Mouse (Mus musculus) forebrain, embryonic 13.5 days (tissue): ENCODE measurements around the gene Tcf12. TPM values are rescaled to one million over a fixed set of nuclear protein-coding genes. Genes with fewer than 3 reads are reported as not detected.
A peak's percentile ranks its signal among the peaks of the same experiment; 100 is the strongest.

Source experiments
- ATAC-seq: fragments of 200-750 bp; cut with Nextera tagmentation; 2 replicates; pipeline ENCODE4 v1.8.0; 2017
- H3K27ac ChIP-seq: fragments of 300-500 bp; sonication (generic); 2 replicates; pipeline ENCODE4 v1.5.1; 2015; ENCODE audit warnings: inconsistent platforms, mild to moderate bottlenecking, moderate library complexity
- H3K27me3 ChIP-seq: fragments of 300-500 bp; sonication (generic); 2 replicates; pipeline ENCODE4 v1.6.1; 2015; ENCODE audit warnings: mild to moderate bottlenecking, inconsistent platforms
- H3K36me3 ChIP-seq: fragments of 300-500 bp; sonication (generic); 2 replicates; pipeline ENCODE4 v1.6.1; 2015; ENCODE audit warnings: mild to moderate bottlenecking, inconsistent platforms; ENCODE audit not compliant: poor library complexity, severe bottlenecking
- H3K4me1 ChIP-seq: fragments of 300-500 bp; sonication (generic); 2 replicates; pipeline ENCODE4 v1.6.1; 2015; ENCODE audit warnings: inconsistent platforms
- H3K4me2 ChIP-seq: fragments of 300-500 bp; sonication (generic); 2 replicates; pipeline ENCODE4 v1.6.1; 2015; ENCODE audit warnings: inconsistent platforms, mild to moderate bottlenecking, moderate library complexity
- H3K4me3 ChIP-seq: fragments of 300-500 bp; sonication (generic); 2 replicates; pipeline ENCODE4 v1.5.1; 2015; ENCODE audit warnings: mild to moderate bottlenecking, inconsistent platforms
- H3K9ac ChIP-seq: fragments of 300-500 bp; sonication (generic); 2 replicates; pipeline ENCODE4 v1.6.1; 2015; ENCODE audit warnings: mild to moderate bottlenecking, inconsistent platforms
- H3K9me3 ChIP-seq: fragments of 300-500 bp; sonication (generic); replicated peaks from 2 replicates; pipeline ENCODE4 v1.6.1; 2016; ENCODE audit warnings: inconsistent platforms
- WGBS: fragments of 180-500 bp; shearing (Covaris S2); methylation state at CpG from one replicate; pipeline ENCODE4 v1.1.7; 2015; 5-methylcytosine and 5-hydroxymethylcytosine counted together
- polyA plus RNA-seq: library from polyadenylated mRNA; unstranded; fragments of >200 nt; fragmentation: Nextera tagmentation; extraction: Ambion mirVana; gene quantifications from 2 replicates; pipeline ENCODE4 v1.2.1, GENCODE M21; 2015

Tcf12 gene
- polyA plus RNA-seq, 1 experiment from 2014 or later = 83.1 TPM

DNA sequence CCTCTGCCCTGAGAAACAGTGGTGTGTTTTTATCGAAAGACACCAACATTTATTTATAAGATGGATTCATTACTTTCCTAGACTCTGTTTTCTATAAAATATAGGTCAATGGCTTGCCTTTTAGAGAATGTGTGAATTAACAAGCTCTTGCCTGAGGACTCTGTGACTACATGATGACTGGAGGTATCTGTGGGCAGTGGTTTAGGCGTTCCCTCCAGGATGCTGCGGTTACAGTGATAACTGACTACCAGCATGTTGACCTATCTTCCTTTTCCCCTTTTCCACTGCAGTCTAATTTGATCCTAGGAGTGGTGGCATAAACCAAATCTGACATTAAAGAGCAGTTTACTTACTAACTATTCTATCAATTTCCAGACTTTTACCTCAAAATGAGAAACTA, 263.3 kb downstream of the Tcf12 start:
- H3K4me1 ChIP-seq = no peaks in the 10 kb centered on the region
- H3K4me3 ChIP-seq = no peak overlapping the region
- no peak overlapping the region for H3K9ac ChIP-seq
- no peak overlapping the region for H3K4me2 ChIP-seq
- H3K27ac ChIP-seq = no peak overlapping the region
- 97% methylated on average over 3 of the region's 3 CpGs for WGBS
- peaks cover 67% of the 10 kb centered on the region for H3K36me3 ChIP-seq
- no peaks in the 10 kb centered on the region for H3K9me3 ChIP-seq
- no peak for ATAC-seq
- no peaks in the 10 kb centered on the region for H3K27me3 ChIP-seq

- no peaks in the 10 kb centered on the region for H3K9me3 ChIP-seq
- WGBS = 96% methylated on average over 9 of the region's 9 CpGs
- H3K27ac ChIP-seq = no peak overlapping the region
- no peak overlapping the region for H3K4me2 ChIP-seq
- H3K36me3 ChIP-seq = peaks cover 67% of the 10 kb centered on the region
- H3K9ac ChIP-seq = no peak overlapping the region
- H3K4me3 ChIP-seq = no peak overlapping the region
- no peak for ATAC-seq
- H3K4me1 ChIP-seq = no peaks in the 10 kb centered on the region
- no peaks in the 10 kb centered on the region for H3K27me3 ChIP-seq
These were observed 263.8 kb downstream of the Tcf12 start for GRCm38 (mm10) chr9:71847921-71848320.

GRCm38 (mm10) chr9:71841850-71842249, 269.8 kb downstream of the Tcf12 start:
- Histone ChIP-seq H3K4me3 (no peak overlapping the region), H3K4me1 (no peaks in the 10 kb centered on the region), H3K4me2 (no peak overlapping the region), H3K27ac (no peak overlapping the region), H3K36me3 (peaks cover 58% of the 10 kb centered on the region), H3K27me3 (no peaks in the 10 kb centered on the region), H3K9ac (no peak overlapping the region), H3K9me3 (no peaks in the 10 kb centered on the region)
- ATAC-seq = no peak
- WGBS = 93% methylated on average over 5 of the region's 5 CpGs

DNA sequence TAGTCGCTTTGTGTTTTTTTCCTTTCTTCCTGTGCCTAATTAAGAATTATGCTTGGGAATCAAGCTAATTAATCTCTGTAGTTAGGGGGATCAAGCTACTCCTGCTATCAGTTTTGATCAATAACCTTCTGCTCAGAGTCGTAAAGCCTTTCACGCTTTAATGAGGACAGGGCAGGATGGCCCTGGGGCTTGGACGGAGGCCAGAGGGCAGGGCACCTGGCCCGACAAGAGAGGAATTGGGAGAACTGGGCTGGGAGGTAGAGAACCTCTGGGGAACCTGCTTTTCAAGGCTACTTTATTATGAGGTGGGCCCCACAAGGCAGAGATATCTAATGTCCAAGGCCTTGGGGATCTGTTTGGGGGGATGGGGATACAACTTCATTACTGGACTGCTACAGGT, 274.3 kb downstream of the Tcf12 start:
- no peak for ATAC-seq
- Histone ChIP-seq H3K9me3 (no peaks in the 10 kb centered on the region), H3K9ac (no peak overlapping the region), H3K4me1 (peaks cover 8% of the 10 kb centered on the region), H3K36me3 (peaks cover 19% of the 10 kb centered on the region), H3K27ac (no peak overlapping the region), H3K4me2 (no peak overlapping the region), H3K27me3 (no peaks in the 10 kb centered on the region), H3K4me3 (no peak overlapping the region)
- 44% methylated on average over 5 of the region's 5 CpGs for WGBS

DNA sequence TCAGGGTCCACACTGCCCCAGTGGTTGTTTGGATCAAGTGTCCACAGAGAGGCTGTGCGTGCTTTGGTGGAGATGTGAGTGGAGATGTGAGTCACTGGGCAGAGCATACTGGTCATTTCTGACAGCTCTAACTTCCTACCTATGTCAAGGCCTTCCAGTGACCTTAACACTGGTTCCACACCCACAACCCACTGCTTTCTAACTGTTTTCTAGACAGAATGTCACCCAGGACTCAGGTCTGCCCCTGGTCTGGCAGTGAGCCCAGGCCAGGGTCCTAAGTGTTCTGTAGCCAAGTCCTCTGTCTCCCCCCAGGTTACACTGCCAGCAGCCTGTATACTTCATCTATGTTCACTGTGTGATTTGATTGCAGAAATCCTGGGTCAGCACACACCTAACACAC, 275.3 kb downstream of the Tcf12 start:
- Histone ChIP-seq H3K4me3 (no peak overlapping the region), H3K36me3 (peaks cover 11% of the 10 kb centered on the region; the same call in 1 of the 2 replicates), H3K4me1 (peaks cover 8% of the 10 kb centered on the region), H3K4me2 (no peak overlapping the region), H3K27ac (no peak overlapping the region), H3K9me3 (no peaks in the 10 kb centered on the region), H3K27me3 (no peaks in the 10 kb centered on the region), H3K9ac (no peak overlapping the region)
- no peak for ATAC-seq
- WGBS = 100% methylated on average over 1 of the region's 1 CpGs

DNA sequence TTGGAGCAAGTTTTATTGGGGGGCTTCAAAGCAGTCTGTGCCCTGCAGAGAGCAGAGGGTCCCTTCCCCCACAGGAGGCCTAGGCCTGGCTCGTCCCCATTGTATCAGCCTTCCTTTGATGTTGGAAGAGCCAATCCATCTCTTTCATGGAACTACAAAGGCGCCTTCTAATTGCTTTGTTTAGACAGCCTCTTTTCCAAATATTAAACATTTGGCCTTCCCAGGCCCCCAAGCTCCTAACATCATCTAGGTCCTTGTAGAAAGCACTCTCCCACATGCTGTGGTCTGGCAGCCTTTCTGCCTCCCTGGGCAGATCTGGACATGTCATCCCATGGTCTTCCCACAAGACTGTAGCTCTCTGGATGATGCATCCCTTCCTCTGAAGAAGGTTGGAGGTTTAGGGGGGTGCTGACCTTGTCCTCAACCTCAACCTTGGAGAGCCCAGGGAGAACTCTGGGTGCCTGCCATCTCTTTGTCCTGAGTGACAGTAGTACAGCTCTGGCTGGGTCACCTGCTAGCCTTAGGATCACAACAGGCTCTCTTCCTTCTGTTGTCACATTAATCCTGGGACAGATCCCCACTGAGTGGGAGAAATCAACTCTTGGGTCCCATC, 276.4 kb downstream of the Tcf12 start:
- Histone ChIP-seq H3K27me3 (no peaks in the 10 kb centered on the region), H3K4me1 (peaks cover 8% of the 10 kb centered on the region), H3K4me3 (no peak overlapping the region), H3K36me3 (peaks cover 1% of the 10 kb centered on the region; the same call in 1 of the 2 replicates), H3K9me3 (no peaks in the 10 kb centered on the region), H3K4me2 (no peak overlapping the region), H3K27ac (no peak overlapping the region), H3K9ac (no peak overlapping the region)
- 17% methylated on average over 2 of the region's 2 CpGs for WGBS
- no peak for ATAC-seq

DNA sequence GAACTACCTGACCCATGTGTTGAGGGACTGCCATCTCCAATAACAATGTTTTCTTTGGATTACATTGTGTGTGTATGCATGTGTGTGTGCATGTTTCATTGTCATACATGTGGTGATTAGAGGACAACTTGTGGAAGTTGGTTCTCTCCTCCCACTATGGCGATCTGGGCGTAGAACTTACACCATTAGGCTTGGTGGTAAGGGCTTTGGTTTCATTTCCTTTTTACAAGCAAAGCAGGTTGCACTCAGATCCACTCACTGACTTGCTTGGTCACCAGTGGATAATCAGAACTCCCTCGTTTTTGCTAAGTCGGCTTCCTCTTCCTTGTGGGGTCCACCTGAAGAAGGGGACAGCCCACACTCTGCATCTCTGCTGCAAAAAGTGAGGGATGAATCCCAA, 277.0 kb downstream of the Tcf12 start:
- Histone ChIP-seq H3K36me3 (no peaks in the 10 kb centered on the region), H3K4me2 (no peak overlapping the region), H3K27ac (no peak overlapping the region), H3K9ac (no peak overlapping the region), H3K9me3 (no peaks in the 10 kb centered on the region), H3K4me3 (no peak overlapping the region), H3K27me3 (no peaks in the 10 kb centered on the region), H3K4me1 (peaks cover 8% of the 10 kb centered on the region)
- no peak for ATAC-seq
- 80% methylated on average over 4 of the region's 4 CpGs for WGBS

GRCm38 (mm10) chr9:71831756-71832699, 279.6 kb downstream of the Tcf12 start:
- H3K27ac ChIP-seq = no peak overlapping the region
- no peaks in the 10 kb centered on the region for H3K36me3 ChIP-seq
- WGBS = 47% methylated on average over 26 of the region's 26 CpGs
- no peaks in the 10 kb centered on the region for H3K9me3 ChIP-seq
- H3K27me3 ChIP-seq = no peaks in the 10 kb centered on the region
- H3K9ac ChIP-seq = no peak overlapping the region
- no peak overlapping the region for H3K4me3 ChIP-seq
- ATAC-seq = 0 out of 2 replicates have a peak, but pooled peaks have one; percentile 19
- H3K4me2 ChIP-seq = no peak overlapping the region
- peaks cover 8% of the 10 kb centered on the region for H3K4me1 ChIP-seq

DNA sequence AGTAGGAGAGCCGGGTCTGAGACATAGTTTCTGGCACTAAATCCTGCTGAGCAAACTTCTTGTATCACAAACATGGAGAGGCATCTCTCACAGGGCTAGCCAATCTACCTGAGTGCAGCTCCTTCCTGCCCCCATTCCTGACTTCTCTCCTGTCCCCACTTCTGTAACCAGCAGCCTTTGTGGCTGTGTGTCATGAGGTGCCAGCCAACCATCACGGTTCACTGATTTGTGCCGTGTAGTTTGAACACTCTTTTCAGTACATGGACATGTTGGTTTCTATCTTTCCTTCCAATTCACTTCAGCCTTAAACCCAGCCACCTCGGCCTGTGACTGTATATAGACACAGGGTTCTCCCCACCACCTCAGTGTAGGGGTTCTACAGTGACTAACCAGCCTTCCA, 280.7 kb downstream of the Tcf12 start:
- H3K27me3 ChIP-seq = no peaks in the 10 kb centered on the region
- H3K9me3 ChIP-seq = no peaks in the 10 kb centered on the region
- H3K27ac ChIP-seq = no peak overlapping the region
- no peak overlapping the region for H3K4me3 ChIP-seq
- H3K36me3 ChIP-seq = no peaks in the 10 kb centered on the region
- no peak overlapping the region for H3K9ac ChIP-seq
- no peak overlapping the region for H3K4me2 ChIP-seq
- WGBS = 85% methylated on average over 4 of the region's 4 CpGs
- H3K4me1 ChIP-seq = peaks cover 8% of the 10 kb centered on the region
- no peak for ATAC-seq

DNA sequence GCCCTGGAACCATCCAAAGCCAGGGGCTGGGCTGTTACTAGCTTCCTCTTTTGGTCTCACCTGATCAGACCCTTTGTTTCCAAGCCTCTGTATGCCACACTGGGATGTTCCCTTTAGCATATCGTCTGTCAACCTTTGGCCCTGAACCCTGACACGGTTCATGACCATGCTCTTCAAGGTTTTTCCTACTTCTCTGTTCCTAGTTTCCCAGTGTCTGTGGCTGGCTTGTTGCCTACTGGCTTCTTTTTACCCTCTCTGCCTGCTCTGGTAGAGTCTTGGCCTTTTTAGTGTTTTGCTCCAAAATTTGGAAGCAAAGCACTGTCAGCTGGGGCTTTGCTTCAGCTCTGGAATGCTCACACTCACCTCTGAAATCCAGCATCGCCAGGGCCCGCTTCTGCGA, 281.3 kb downstream of the Tcf12 start:
- Histone ChIP-seq H3K4me3 (no peak overlapping the region), H3K9ac (no peak overlapping the region), H3K9me3 (no peaks in the 10 kb centered on the region), H3K4me2 (no peak overlapping the region), H3K27ac (no peak overlapping the region), H3K4me1 (peaks cover 4% of the 10 kb centered on the region; the same call in 1 of the 2 replicates), H3K27me3 (no peaks in the 10 kb centered on the region), H3K36me3 (no peaks in the 10 kb centered on the region)
- WGBS = 92% methylated on average over 5 of the region's 5 CpGs
- ATAC-seq = no peak

GRCm38 (mm10) chr9:71829753-71830152, 281.9 kb downstream of the Tcf12 start:
- H3K4me2 ChIP-seq = no peak overlapping the region
- no peak overlapping the region for H3K9ac ChIP-seq
- H3K9me3 ChIP-seq = no peaks in the 10 kb centered on the region
- H3K27me3 ChIP-seq = no peaks in the 10 kb centered on the region
- H3K36me3 ChIP-seq = no peaks in the 10 kb centered on the region
- H3K27ac ChIP-seq = no peak overlapping the region
- no peak overlapping the region for H3K4me3 ChIP-seq
- ATAC-seq = no peak
- WGBS = 80% methylated on average over 3 of the region's 3 CpGs
- H3K4me1 ChIP-seq = no peaks in the 10 kb centered on the region

- Histone ChIP-seq H3K9me3 (no peaks in the 10 kb centered on the region), H3K4me3 (no peak overlapping the region), H3K36me3 (no peaks in the 10 kb centered on the region), H3K27ac (no peak overlapping the region), H3K27me3 (no peaks in the 10 kb centered on the region), H3K4me2 (no peak overlapping the region), H3K4me1 (no peaks in the 10 kb centered on the region), H3K9ac (no peak overlapping the region)
- 80% methylated on average over 6 of the region's 6 CpGs for WGBS
- no peak for ATAC-seq
These were observed 282.5 kb downstream of the Tcf12 start for GRCm38 (mm10) chr9:71829137-71829536.
